Mouse (Mus musculus): Measurements from ENCODE around the gene Gm11007.
"Not testable (repeated sequence)": the region's sequence is repeated elsewhere in the genome, so short reads cannot be mapped to it uniquely, and the experiment has no call there.

Gm11007 gene

DNA sequence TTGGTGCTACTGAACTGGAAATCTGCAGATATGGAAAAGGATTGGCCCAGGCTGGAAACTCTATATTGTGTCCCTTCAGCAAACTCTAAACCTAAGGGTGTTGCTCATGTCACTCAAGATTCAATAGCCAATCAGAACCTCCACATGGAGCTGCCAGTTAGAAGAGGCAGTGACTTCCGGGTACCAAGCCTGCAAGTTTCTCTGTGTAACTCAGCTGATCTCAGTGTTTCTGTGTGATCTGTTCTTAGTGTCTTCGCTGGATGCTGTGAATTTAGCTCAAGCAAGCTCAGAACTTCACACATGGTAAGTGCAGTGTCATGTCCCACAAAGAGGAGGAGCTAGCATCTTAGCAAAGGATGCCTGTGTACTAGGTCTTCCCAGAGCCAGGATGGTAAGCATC, at the start of gene Gm11007:
Gene Gm11007, plus strand, starts transcription at position 301 of the 400 bp plus-strand sequence.
- DNase-seq (ENCODE audit: low spot score in 2 of 2), result not testable (repeated sequence)
